Comparison of ENCODE assay signal across 13 mouse cellular contexts in genomic region chr7:120241092-120241491, GRCm38 (mm10). TPM values are rescaled to one million over a fixed set of nuclear protein-coding genes. Genes with fewer than 3 reads are reported as not detected.
A peak's percentile ranks its signal among the peaks of the same experiment; 100 is the strongest.
DNase-seq lines count a peak whose midpoint lies in the region; ATAC-seq lines count a peak whose summit lies in the region.
"Had no signal": no experiment of that assay in that cellular context is flagged by ENCODE, and none has a peak within 500 bp of the region (broad histone marks: within the 10 kb centered on the region; RNA-seq: fewer than 3 reads in every experiment).

No protein-coding gene starts in this region.

- no peaks in the 10 kb centered on the region for H3K4me1 ChIP-seq in hindbrain, embryonic 11.5 days (replicated peaks; ENCODE audit: control insufficient read depth, insufficient read depth, low read length)
- no peaks in the 10 kb centered on the region for H3K4me1 ChIP-seq in hindbrain, embryonic 16.5 days (ENCODE audit: control insufficient read depth, insufficient read depth, low read depth, low read length)
- H3K4me1 ChIP-seq: forebrain, embryonic 12.5 days; heart, embryonic 13.5 days; midbrain, embryonic 15.5 days had no signal

- H3K4me2 ChIP-seq in hindbrain, embryonic 11.5 days (replicated peaks; ENCODE audit: low read depth, low read length) = no peak overlapping the region
- H3K4me2 ChIP-seq in hindbrain, embryonic 16.5 days (ENCODE audit: low read length) = no peak overlapping the region
- H3K4me2 ChIP-seq: forebrain, embryonic 12.5 days; heart, embryonic 13.5 days; midbrain, embryonic 15.5 days had no signal

- H3K9ac ChIP-seq in hindbrain, embryonic 11.5 days (ENCODE audit: low read depth, low read length) = no peak overlapping the region
- no peak overlapping the region for H3K9ac ChIP-seq in hindbrain, embryonic 16.5 days (ENCODE audit: low read depth, low read length)
- H3K9ac ChIP-seq: forebrain, embryonic 12.5 days; heart, embryonic 13.5 days; midbrain, embryonic 15.5 days had no signal

- no peak overlapping the region for H3K27ac ChIP-seq in hindbrain, embryonic 11.5 days (ENCODE audit: low read depth, low read length)
- no peak overlapping the region for H3K27ac ChIP-seq in hindbrain, embryonic 16.5 days (ENCODE audit: low read depth, low read length)
- H3K27ac ChIP-seq: forebrain, embryonic 12.5 days; heart, embryonic 13.5 days; midbrain, embryonic 15.5 days had no signal

- H3K4me3 ChIP-seq in hindbrain, embryonic 11.5 days (ENCODE audit: low read depth, low read length) = no peak overlapping the region
- H3K4me3 ChIP-seq in hindbrain, embryonic 16.5 days (ENCODE audit: low read length) = no peak overlapping the region
- H3K4me3 ChIP-seq: forebrain, embryonic 12.5 days; heart, embryonic 13.5 days; midbrain, embryonic 15.5 days had no signal

- no peaks in the 10 kb centered on the region for H3K27me3 ChIP-seq in hindbrain, embryonic 11.5 days (ENCODE audit: control insufficient read depth, insufficient read depth, low read length)
- H3K27me3 ChIP-seq in hindbrain, embryonic 16.5 days (replicated peaks; ENCODE audit: control insufficient read depth, insufficient read depth, low read length) = no peaks in the 10 kb centered on the region
- H3K27me3 ChIP-seq: forebrain, embryonic 12.5 days; heart, embryonic 13.5 days; midbrain, embryonic 15.5 days had no signal

- peak; percentile 10 for DNase-seq in hindbrain, embryonic 11.5 days (ENCODE audit: low spot score)
- DNase-seq in lung, postnatal 14 days = peak; percentile 3
- no peak for DNase-seq in lung, postnatal 10 days
- peak; percentile 5 for DNase-seq in WW6 (ENCODE audit: low read depth, low spot score)
- peak; percentile 17 for DNase-seq in retina, embryonic 14.5 days (ENCODE audit: low spot score)
- no peak for DNase-seq in frontal cortex, postnatal 10 days (ENCODE audit: low spot score in 2 of 2)
- DNase-seq in cerebellum, adult 9-10 months = no peak
- DNase-seq: cerebellum, adult 9-11 months had no signal

- ATAC-seq in hindbrain, embryonic 11.5 days (ENCODE audit: low FRiP score) = no peak
- ATAC-seq in hindbrain, embryonic 16.5 days = no peak
- ATAC-seq: midbrain, embryonic 15.5 days had no signal

- no peaks in the 10 kb centered on the region for H3K9me3 ChIP-seq in hindbrain, embryonic 11.5 days (ENCODE audit: control insufficient read depth, low read length)
- no peaks in the 10 kb centered on the region for H3K9me3 ChIP-seq in hindbrain, embryonic 16.5 days (ENCODE audit: control insufficient read depth, low read length)
- H3K9me3 ChIP-seq: forebrain, embryonic 12.5 days; midbrain, embryonic 15.5 days had no signal

- no peaks in the 10 kb centered on the region for H3K36me3 ChIP-seq in hindbrain, embryonic 11.5 days (ENCODE audit: control insufficient read depth, insufficient read depth, low read length)
- H3K36me3 ChIP-seq in hindbrain, embryonic 16.5 days (ENCODE audit: control insufficient read depth, insufficient read depth, low read length) = no peaks in the 10 kb centered on the region
- H3K36me3 ChIP-seq: forebrain, embryonic 12.5 days; heart, embryonic 13.5 days; midbrain, embryonic 15.5 days had no signal

RNA-seq across cellular contexts. Expression of gene Abca14, which starts 37.3 kb away (rescaled TPM):
- not detected in 2 replicates for polyA plus RNA-seq in hindbrain, embryonic 11.5 days (2014; fragmentation: Nextera tagmentation; extraction: Ambion mirVana)
- not detected in 2 replicates for polyA plus RNA-seq in hindbrain, embryonic 16.5 days (2015; fragmentation: Nextera tagmentation; extraction: Ambion mirVana)
- polyA plus RNA-seq: forebrain, embryonic 12.5 days; heart, embryonic 13.5 days; limb, embryonic 11.5 days; midbrain, embryonic 15.5 days had no signal

RNA-seq across cellular contexts. Expression of gene Crym, which starts 39.2 kb away (rescaled TPM):
- polyA plus RNA-seq in hindbrain, embryonic 11.5 days (2014; fragmentation: Nextera tagmentation; extraction: Ambion mirVana) = 28.4 and 32.0 TPM in 2 replicates
- 10.7 and 12.9 TPM in 2 replicates for polyA plus RNA-seq in hindbrain, embryonic 16.5 days (2015; fragmentation: Nextera tagmentation; extraction: Ambion mirVana)

Comparison
In these comparisons a context has a peak if more than half of its experiments do, and no peak if none do; other contexts are left out.
1. DNase-seq: peak in hindbrain, embryonic 11.5 days (single experiment), lung, postnatal 14 days (single experiment), WW6 (single experiment) and retina, embryonic 14.5 days (single experiment); none in lung, postnatal 10 days (single experiment), frontal cortex, postnatal 10 days (0 of 2) and cerebellum, adult 9-10 months (single experiment).